Mouse (Mus musculus) thymus, postnatal 0 days (tissue): ENCODE measurements at regions not wholly inside any gene's neighbourhood (a gene's known extent, or its start where the extent isn't known, plus 50 kb on each side); places are given as distances from the start of the nearest gene placed in this dataset.

Experiments
- DNase-seq: peaks from one replicate; pipeline ENCODE4 v3.0.0-alpha.2; 2015; ENCODE audit warnings: low spot score

GRCm38 (mm10) chr5:39847187-39847586 lies 91.9 kb upstream of the Hs3st1 start:
- DNase-seq: no peak

DNA sequence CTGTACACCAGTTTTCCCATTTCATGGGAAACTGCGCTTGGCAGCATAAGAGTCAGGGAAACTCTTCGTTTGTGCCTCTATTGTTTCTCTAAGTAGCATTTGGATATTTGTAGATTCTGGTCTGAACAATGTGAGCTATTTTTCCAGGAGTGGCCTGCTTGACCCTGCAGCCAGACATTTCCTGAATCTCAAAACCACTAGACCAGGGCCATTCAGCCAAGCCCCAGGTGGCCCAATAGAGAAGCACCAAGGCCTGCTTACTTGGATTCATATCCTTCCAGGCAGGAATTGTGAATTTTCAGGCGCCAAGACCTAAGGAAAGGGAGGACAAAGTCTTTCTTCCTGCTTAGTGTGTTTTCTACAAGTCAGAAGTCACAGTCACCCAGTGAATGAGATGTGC lies 85.9 kb upstream of the Hs3st1 start:
- no peak for DNase-seq

DNA sequence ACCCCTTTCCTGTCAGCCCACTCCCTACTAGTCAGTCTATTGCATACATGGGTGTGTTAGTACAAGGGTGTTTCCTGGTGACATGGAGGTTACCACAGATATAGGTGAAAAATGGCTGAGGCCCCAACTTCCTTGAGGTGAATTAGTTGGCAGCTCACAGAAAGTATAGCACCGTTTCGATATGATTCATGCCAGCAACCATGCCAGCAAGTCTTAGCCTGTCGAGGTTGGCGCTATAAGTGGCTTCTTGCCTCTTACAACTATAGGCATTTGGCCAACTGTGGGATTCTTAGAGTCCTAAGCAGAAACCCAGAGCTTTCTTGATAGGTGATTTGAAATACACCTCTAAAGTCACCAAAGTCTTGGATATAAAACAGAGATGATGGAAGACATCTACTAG lies 85.3 kb upstream of the Hs3st1 start:
- no peak for DNase-seq

- no peak for DNase-seq
These were observed 77.3 kb upstream of the Hs3st1 start for GRCm38 (mm10) chr5:39832565-39832964.

DNA sequence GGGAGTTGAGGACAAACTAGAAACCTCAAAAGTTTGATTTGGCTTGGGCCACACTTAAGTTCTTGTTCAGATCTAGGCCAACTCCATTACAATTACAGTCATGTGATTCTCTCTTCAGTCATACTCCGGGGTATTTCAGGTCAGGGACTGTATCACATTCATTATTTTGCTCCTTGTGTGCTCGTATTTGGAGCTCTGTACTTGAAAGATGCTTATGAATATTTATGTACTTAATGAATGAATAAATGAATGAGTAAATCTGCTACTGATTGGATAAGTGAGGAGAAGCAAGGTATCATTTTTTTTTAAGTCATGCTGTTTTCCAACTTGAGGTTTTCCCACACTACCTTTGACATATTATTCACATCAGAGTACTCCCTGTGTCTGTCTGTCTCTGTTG lies 69.4 kb upstream of the Hs3st1 start:
- no peak for DNase-seq

DNA sequence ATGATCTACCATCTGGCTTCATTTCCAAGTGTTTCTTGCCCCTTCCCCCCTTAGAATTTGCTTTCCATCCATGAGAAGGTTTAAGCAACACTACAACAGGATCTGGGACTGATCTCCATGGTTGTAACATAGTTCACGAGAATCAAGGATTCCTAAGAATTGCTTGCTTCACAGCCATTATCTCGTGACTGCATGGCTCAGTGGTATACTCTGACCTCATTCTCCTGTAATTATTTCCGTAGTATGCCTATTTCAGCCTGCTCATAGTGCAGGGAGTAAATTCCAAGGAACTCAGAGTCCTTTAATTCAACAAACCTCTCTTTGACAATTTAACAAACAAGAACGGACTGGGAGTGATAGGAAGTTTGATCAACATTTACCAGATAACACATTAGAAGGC lies 51.4 kb upstream of the Hs3st1 start:
- no peak for DNase-seq
